Mouse (Mus musculus) bone marrow, adult 2 months (tissue): Measurements from ENCODE around the gene Rpl13.

Experiments used
- CTCF ChIP-seq: fragments of 200-500 bp; IDR thresholded peaks from 2 replicates; pipeline ENCODE4 v1.5.1; 2011; ENCODE audit warnings: low read length, control low read depth; ENCODE audit not compliant: control insufficient read depth, insufficient read depth
- POLR2A ChIP-seq: fragments of 200-500 bp; IDR thresholded peaks from 2 replicates; pipeline ENCODE4 v1.6.1; 2011; ENCODE audit warnings: low read depth, mild to moderate bottlenecking, control low read depth, low read length, borderline replicate concordance; ENCODE audit not compliant: control insufficient read depth

- TF ChIP-seq POLR2A (no peak), CTCF (no peak)
Observed at GRCm38 (mm10) chr8:123135806-123136205, 33.7 kb downstream of the Rpl13 start.
